Mouse (Mus musculus): ENCODE results near the gene Cdadc1.

- TF ChIP-seq TAL1 (IDR thresholded peaks at IDR 0.05; ENCODE audit: low read length) (no peak), GATA1 (IDR thresholded peaks at IDR 0.05; ENCODE audit: low read length) (no peak)
These were observed 29.5 kb upstream of the Cdadc1 start for GRCm38 (mm10) chr14:59627142-59627680.
